Mouse (Mus musculus) ES-Bruce4 (cell line): ENCODE measurements at regions not wholly inside any gene's neighbourhood (a gene's known extent, or its start where the extent isn't known, plus 50 kb on each side); places are given as distances from the start of the nearest gene placed in this dataset.

ENCODE experiments used
- CTCF ChIP-seq: IDR thresholded peaks from one replicate; pipeline ENCODE4 v1.8.1; 2011; ENCODE audit warnings: low read depth, low read length
- EP300 ChIP-seq: IDR thresholded peaks from 2 replicates; pipeline ENCODE4 v1.6.1; 2011; ENCODE audit warnings: low read depth, low read length; ENCODE audit not compliant: insufficient read depth
- POLR2A ChIP-seq: IDR thresholded peaks from one replicate; pipeline ENCODE4 v1.8.1; 2011; ENCODE audit warnings: low read length; ENCODE audit not compliant: insufficient read depth

DNA sequence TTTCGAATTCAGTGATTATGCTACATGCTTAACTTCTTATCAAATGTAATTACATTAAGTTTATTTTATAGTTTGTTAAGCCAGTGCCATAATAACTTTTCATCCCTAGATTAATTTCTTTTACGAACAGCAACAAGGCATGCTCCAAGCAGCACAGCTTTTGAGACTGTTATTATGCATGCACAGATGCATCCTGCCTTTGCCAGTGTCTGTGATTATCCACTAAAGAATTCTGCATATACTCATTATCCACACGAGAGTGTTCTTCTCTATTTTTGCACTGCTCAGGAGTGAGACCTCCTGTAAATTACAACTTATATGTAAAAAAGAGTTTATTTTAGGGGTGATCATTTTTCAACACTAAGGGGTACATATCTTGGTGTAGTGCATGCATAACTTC is 1941.5 kb upstream of the Pcdh20 start:
- TF ChIP-seq CTCF (no peak), POLR2A (no peak), EP300 (no peak)
